Mouse (Mus musculus): Measurements from ENCODE around the gene Apobec3. TPM values are rescaled to one million over a fixed set of nuclear protein-coding genes. Genes with fewer than 3 reads are reported as not detected.
"Not testable (repeated sequence)": the region's sequence is repeated elsewhere in the genome, so short reads cannot be mapped to it uniquely, and the experiment has no call there.

Gene Apobec3
- polyA plus RNA-seq, 1 experiment from 2014 or later = 4.3 TPM

DNA sequence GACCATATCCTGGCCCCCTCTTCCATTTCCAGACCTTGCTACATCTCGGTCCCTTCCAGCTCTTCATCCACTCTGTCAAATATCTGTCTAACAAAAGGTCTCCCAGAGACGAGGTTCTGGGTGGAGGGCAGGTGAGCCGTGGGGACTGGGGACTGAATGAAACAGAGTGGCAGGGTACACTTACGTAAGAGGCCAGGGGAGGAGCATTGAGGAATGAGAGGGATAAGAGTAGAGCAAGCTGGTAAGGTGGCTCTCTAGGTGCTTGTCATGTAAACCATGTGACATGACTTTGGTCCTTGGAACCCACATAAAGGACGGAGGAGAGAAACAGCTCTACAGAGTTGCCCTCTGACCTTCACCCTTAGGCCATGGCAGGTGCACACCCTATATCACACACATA is 7.5 kb downstream of the Apobec3 start:
- Histone ChIP-seq H3K4me2 (no peak overlapping the region), H3K27ac (replicated peaks) (no peak overlapping the region), H3K36me3 (no peaks in the 10 kb centered on the region), H3K9ac (no peak overlapping the region), H3K9me3 (no peaks in the 10 kb centered on the region), H3K4me3 (no peak overlapping the region), H3K4me1 (replicated peaks) (no peaks in the 10 kb centered on the region), H3K27me3 (no peaks in the 10 kb centered on the region)
- no peak for ATAC-seq (ENCODE audit: low FRiP score, low read depth)
- 84% methylated on average over 5 of the region's 5 CpGs for WGBS

DNA sequence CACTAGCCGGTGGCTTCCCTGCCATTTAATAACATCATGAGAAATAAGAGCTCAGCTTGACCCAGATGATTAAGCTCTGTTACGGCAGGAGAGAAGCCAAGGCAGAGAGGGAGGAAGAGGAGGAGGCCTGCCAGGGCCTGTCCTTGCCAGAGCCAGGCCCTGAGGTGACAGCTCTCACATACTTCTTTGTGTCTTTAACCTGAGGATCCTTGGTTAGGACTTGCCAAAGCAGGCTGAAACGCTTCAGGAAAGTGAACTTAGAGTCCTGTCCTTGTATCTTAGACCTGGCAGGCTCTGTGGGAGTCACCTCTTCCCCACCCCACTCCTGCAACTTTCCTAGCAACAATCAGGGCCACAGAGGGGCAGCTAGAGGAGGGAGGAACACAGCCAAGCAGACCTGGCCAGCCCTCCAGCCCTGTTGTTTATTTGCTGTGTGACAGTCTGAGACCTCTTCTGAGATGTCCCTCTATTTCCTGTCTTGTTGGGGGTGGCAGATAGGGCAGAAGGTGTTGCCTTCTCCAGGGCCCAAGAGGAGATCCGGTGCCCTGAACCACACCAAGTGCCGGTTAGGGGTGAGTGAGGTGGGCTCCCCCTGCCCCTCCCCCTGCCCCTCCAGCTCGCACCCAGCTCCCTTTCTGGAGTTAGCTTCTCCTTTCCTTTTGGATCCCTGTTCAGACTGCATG is 8.5 kb downstream of the Apobec3 start:
- no peak overlapping the region for H3K4me2 ChIP-seq
- no peaks in the 10 kb centered on the region for H3K27me3 ChIP-seq
- WGBS = 86% methylated on average over 6 of the region's 6 CpGs
- ATAC-seq (ENCODE audit: low FRiP score, low read depth) = no peak
- H3K4me1 ChIP-seq (replicated peaks) = no peaks in the 10 kb centered on the region
- H3K9ac ChIP-seq = no peak overlapping the region
- no peak overlapping the region for H3K4me3 ChIP-seq
- no peaks in the 10 kb centered on the region for H3K36me3 ChIP-seq
- H3K27ac ChIP-seq (replicated peaks) = no peak overlapping the region
- no peaks in the 10 kb centered on the region for H3K9me3 ChIP-seq

DNA sequence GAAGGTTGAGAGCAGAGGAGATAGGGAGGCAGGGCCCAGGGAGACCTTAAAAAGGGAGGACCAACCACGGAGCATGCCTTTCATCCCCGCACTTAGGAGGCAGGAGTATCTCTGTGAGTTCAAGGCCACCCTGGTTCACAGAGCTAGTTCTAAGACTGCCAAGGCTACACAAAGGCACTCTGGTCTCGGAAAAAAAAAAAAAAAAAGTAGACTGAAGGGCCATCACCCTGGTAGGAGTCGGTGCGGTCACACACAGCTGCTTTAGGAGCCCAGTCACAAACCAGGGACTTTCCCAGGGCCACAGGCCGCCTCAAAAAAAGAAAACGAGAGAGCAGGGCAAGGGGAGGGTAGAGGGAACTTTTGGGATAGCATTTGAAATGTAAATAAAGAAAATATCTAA is 9.3 kb downstream of the Apobec3 start:
- H3K36me3 ChIP-seq = no peaks in the 10 kb centered on the region
- no peaks in the 10 kb centered on the region for H3K9me3 ChIP-seq
- WGBS = 62% methylated on average over 7 of the region's 7 CpGs
- H3K4me1 ChIP-seq (replicated peaks) = no peaks in the 10 kb centered on the region
- no peak for ATAC-seq (ENCODE audit: low FRiP score, low read depth)
- no peak overlapping the region for H3K4me2 ChIP-seq
- H3K9ac ChIP-seq = no peak overlapping the region
- H3K27me3 ChIP-seq = no peaks in the 10 kb centered on the region
- H3K4me3 ChIP-seq = no peak overlapping the region
- no peak overlapping the region for H3K27ac ChIP-seq (replicated peaks)

DNA sequence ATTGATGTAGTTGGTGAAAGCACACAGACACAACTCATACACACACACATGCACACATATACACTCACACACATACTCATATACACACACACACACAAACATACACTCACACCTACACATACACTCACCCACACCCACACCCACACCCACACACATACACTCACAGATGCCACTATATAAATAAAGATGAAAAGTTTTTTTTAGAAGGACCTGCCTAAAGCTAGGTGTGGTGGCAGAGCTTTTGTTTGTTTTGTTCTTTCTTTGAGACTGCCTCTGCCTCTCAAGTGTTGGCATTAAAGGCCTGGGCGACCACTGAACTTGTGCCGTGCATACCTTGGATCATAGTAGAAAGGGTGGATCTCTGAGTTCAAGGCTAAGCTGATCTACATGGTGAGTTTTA is 9.9 kb downstream of the Apobec3 start:
- Histone ChIP-seq H3K9me3 (no peaks in the 10 kb centered on the region), H3K4me1 (replicated peaks) (no peaks in the 10 kb centered on the region), H3K9ac (no peak overlapping the region), H3K27ac (replicated peaks) (no peak overlapping the region), H3K36me3 (no peaks in the 10 kb centered on the region), H3K27me3 (no peaks in the 10 kb centered on the region), H3K4me3 (no peak overlapping the region), H3K4me2 (no peak overlapping the region)
- no peak for ATAC-seq (ENCODE audit: low FRiP score, low read depth)
- 91% methylated on average over 2 of the region's 2 CpGs for WGBS

DNA sequence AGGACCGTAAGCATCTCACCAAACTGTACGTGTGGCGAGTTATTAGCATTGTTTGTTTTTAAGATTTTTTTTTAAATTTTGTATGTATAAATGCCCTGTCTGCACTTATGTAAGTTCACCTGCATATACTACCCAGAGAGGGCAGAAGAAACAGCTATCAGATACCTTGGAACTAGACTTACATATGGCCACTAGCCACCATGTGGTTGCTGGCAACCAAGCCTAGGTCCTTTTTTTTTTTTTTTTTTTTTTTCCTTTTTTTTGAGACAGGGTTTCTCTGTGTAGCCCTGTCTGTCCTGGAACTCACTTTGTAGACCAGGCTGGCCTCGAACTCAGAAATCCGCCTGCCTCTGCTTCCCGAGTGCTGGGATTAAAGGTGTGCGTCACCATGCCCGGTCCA is 11.6 kb downstream of the Apobec3 start:
- not testable (repeated sequence) for H3K9me3 ChIP-seq; ATAC-seq (ENCODE audit: low FRiP score, low read depth); H3K4me1 ChIP-seq (replicated peaks); H3K4me3 ChIP-seq; H3K36me3 ChIP-seq; H3K27ac ChIP-seq (replicated peaks); H3K9ac ChIP-seq; H3K27me3 ChIP-seq; H3K4me2 ChIP-seq
- WGBS = 98% methylated on average over 8 of the region's 8 CpGs

DNA sequence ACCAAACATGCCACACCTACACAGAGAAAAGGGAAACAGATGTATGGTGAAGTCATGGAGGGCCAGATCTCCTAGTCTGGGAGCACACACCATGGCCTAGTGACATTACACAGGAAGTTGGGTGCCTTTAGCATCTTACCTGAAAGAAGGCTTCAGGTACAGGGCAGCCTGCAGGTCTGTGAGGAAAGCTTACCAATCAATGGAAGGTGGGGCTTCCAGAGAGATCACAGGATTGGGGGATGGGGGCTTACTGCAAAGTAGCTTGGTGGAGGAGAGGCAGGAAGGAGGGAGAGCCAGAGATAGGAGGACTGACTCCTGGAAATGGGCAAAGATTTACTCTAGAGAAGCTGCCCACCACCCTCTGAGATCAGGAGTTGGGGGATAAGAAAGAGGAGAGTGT is 12.5 kb downstream of the Apobec3 start:
- Histone ChIP-seq H3K9me3 (no peaks in the 10 kb centered on the region), H3K4me3 (no peak overlapping the region), H3K4me2 (no peak overlapping the region), H3K27ac (replicated peaks) (no peak overlapping the region), H3K36me3 (no peaks in the 10 kb centered on the region), H3K27me3 (no peaks in the 10 kb centered on the region), H3K4me1 (replicated peaks) (no peaks in the 10 kb centered on the region), H3K9ac (no peak overlapping the region)
- no peak for ATAC-seq (ENCODE audit: low FRiP score, low read depth)

DNA sequence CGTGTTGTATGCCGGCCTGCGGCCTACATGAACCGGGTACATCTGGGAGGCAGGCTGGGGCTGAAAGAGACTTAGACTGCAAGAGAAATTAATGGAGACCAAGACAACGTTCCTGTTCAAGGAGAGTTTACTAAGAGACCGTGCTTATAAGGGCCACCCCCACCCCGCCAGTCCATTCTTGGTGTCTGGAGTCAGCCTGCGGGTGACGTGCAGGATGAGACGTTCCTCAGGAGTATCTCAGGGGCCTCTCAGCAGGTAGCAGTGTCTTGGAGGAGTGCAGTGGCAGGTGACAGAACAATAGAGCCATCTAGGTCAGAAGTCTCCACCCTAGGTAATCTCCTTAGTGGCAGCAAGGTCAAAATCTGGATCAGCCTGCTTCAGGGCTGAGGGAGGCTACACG is 13.2 kb downstream of the Apobec3 start:
- not testable (repeated sequence) for H3K9ac ChIP-seq; H3K9me3 ChIP-seq; H3K4me3 ChIP-seq; ATAC-seq (ENCODE audit: low FRiP score, low read depth); H3K27me3 ChIP-seq; H3K4me2 ChIP-seq; H3K36me3 ChIP-seq; H3K4me1 ChIP-seq (replicated peaks); H3K27ac ChIP-seq (replicated peaks)
- WGBS = 82% methylated on average over 11 of the region's 11 CpGs

DNA sequence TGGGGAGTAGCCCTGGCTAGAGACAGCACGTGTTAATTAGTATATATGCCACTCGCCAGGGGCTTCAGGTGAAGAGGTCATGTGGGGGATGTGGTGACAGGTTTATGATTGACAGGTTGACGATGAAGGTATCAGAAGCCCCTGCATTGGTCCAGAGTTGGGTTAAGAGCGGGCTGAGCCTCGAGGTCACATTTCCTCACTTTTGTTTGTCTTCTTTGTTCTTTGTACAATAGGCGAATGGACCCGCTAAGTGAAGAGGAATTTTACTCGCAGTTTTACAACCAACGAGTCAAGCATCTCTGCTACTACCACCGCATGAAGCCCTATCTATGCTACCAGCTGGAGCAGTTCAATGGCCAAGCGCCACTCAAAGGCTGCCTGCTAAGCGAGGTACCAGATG is 13.8 kb downstream of the Apobec3 start:
- no peak for ATAC-seq (ENCODE audit: low FRiP score, low read depth)

DNA sequence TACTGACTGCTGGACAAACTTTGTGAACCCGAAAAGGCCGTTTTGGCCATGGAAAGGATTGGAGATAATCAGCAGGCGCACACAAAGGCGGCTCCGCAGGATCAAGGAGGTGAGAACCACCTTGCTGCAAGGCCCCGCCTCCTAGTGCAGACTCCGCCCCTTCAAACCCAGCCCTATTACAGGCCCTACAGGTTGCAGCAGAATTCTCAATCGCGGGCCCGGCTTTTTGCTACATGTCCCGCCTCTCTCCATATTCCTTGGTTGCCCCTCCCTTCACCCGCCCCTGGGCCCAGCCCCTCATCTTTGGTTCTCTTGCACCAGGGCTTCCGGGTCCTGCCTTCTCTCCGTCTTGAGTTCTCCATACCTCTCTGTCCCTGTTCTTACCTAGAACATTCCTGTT is 15.4 kb downstream of the Apobec3 start:
- Histone ChIP-seq H3K9ac (no peak overlapping the region), H3K4me2 (no peak overlapping the region), H3K27me3 (no peaks in the 10 kb centered on the region), H3K4me1 (replicated peaks) (no peaks in the 10 kb centered on the region), H3K4me3 (no peak overlapping the region), H3K27ac (replicated peaks) (no peak overlapping the region), H3K36me3 (no peaks in the 10 kb centered on the region), H3K9me3 (no peaks in the 10 kb centered on the region)
- WGBS = 44% methylated on average over 14 of the region's 14 CpGs
- no peak for ATAC-seq (ENCODE audit: low FRiP score, low read depth)

More for the DNA sequence above, 13.8 kb downstream of the Apobec3 start:
- no peak overlapping the region for H3K9ac ChIP-seq
- 49% methylated on average over 12 of the region's 12 CpGs for WGBS
- no peaks in the 10 kb centered on the region for H3K27me3 ChIP-seq
- no peak overlapping the region for H3K4me2 ChIP-seq
- no peaks in the 10 kb centered on the region for H3K9me3 ChIP-seq
- no peak overlapping the region for H3K27ac ChIP-seq (replicated peaks)
- no peaks in the 10 kb centered on the region for H3K4me1 ChIP-seq (replicated peaks)
- no peaks in the 10 kb centered on the region for H3K36me3 ChIP-seq
- no peak overlapping the region for H3K4me3 ChIP-seq

DNA sequence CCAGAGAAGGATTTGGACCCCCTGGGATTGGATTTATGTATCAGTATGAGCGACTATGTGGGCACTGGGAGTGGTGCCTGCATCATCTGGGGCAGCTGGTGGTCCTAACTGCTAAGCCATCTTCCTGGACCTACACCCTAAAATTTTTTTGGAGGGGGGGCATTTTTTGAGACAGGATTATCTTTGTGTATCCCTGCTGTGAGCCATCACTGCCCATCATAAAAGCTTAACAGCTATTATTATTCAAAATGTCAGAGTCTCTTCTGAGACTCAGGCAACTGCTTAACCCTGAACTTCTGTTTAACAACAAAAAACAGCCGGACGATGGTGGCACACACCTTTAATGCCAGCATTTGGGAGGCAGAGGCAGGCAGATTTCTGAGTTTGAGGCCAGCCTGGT is 17.5 kb downstream of the Apobec3 start:
- H3K36me3 ChIP-seq; ATAC-seq (ENCODE audit: low FRiP score, low read depth); H3K9me3 ChIP-seq; H3K27me3 ChIP-seq; H3K4me1 ChIP-seq (replicated peaks); H3K4me3 ChIP-seq; H3K4me2 ChIP-seq; H3K9ac ChIP-seq; H3K27ac ChIP-seq (replicated peaks): not testable (repeated sequence)
- WGBS = 91% methylated on average over 3 of the region's 3 CpGs

DNA sequence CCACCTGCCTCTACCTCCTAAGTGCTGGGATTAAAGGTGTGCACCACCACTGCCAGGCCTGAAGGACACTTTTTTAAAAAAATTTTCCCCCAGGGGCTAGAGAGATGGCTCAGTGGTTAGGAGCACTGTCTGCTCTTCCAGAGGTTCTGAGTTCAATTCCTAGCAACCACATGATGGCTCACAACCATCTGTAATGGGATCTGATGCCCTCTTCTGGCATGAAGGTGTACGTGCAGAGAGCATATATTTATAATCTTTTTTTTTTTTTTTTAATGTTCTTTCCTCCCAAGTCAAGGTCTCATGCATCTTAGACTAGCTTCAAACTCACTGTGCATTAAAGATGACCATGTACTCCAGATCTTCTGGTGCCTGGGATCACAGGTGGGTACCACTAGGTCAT is 19.4 kb downstream of the Apobec3 start:
- H3K4me2 ChIP-seq; H3K4me3 ChIP-seq; H3K9me3 ChIP-seq; H3K27me3 ChIP-seq; H3K36me3 ChIP-seq; ATAC-seq (ENCODE audit: low FRiP score, low read depth); H3K4me1 ChIP-seq (replicated peaks); H3K27ac ChIP-seq (replicated peaks); H3K9ac ChIP-seq: not testable (repeated sequence)
- 88% methylated on average over 1 of the region's 1 CpGs for WGBS

DNA sequence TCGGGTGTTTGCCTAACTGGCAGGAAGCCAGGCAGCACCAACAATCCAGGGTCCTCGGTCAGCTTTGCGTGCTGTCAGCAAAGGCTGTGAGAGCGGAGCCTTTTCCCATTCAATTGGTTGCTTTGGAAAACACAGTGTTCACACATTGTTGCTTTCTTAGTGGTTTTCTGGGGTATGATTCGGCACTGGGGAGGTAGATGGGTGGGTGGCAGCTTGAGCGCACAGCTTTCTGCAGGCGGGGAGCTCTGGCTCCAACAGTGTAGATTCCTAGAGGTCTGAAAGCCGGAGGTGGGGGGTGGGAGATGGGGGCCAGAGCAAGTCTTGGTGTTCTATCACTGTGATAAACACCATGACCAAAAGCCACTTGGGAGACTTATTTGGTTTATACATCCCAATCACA is 19.9 kb downstream of the Apobec3 start:
- no peak overlapping the region for H3K4me2 ChIP-seq
- no peaks in the 10 kb centered on the region for H3K36me3 ChIP-seq
- WGBS = 82% methylated on average over 8 of the region's 8 CpGs
- no peaks in the 10 kb centered on the region for H3K4me1 ChIP-seq (replicated peaks)
- no peak overlapping the region for H3K9ac ChIP-seq
- no peak overlapping the region for H3K27ac ChIP-seq (replicated peaks)
- no peaks in the 10 kb centered on the region for H3K27me3 ChIP-seq
- no peaks in the 10 kb centered on the region for H3K9me3 ChIP-seq
- no peak overlapping the region for H3K4me3 ChIP-seq
- no peak for ATAC-seq (ENCODE audit: low FRiP score, low read depth)

DNA sequence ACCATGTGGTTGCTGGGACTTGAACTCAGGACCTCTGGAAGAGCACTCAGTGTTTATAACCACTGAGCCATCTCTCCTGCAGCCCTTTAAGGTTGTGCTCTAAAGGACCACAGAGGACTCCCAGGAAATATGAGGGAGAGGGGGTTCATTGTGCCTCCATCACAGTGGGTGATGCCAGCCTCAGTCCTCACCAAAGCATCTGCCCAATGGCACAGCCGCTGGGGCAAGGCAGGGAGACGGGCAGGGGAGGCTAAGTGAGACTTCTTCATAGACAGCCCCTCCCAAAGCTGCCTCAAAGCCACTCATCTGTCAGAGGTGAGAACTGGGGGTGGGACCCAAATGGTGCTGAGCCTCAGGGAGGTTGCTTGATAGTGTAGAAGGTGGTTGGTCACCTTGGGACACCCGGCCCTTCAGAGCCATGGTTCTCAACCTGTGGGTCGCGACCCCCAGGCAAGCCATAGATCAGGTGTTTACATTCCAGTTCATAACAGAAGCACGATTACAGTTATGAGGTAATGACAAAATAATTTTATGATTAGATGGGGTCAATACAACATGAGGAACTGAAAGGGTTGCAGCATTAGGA is 22.4 kb downstream of the Apobec3 start:
- ATAC-seq (ENCODE audit: low FRiP score, low read depth) = no peak
- H3K4me1 ChIP-seq (replicated peaks) = no peaks in the 10 kb centered on the region

More for the DNA sequence above, 22.4 kb downstream of the Apobec3 start:
- Histone ChIP-seq H3K27me3 (no peaks in the 10 kb centered on the region), H3K27ac (replicated peaks) (no peak overlapping the region), H3K4me2 (no peak overlapping the region), H3K9me3 (no peaks in the 10 kb centered on the region), H3K36me3 (peaks cover 8% of the 10 kb centered on the region; the same call in 1 of the 2 replicates), H3K9ac (no peak overlapping the region), H3K4me3 (no peak overlapping the region)
- 91% methylated on average over 6 of the region's 6 CpGs for WGBS

Measured in hindbrain, embryonic 15.5 days (tissue).